Mouse (Mus musculus): ENCODE measurements at regions not wholly inside any gene's neighbourhood (a gene's known extent, or its start where the extent isn't known, plus 50 kb on each side); places are given as distances from the start of the nearest gene placed in this dataset.

- TF ChIP-seq CTCF (conservative IDR thresholded peaks at IDR 0.05; ENCODE audit: low read length), result no peak
- no peak for TF ChIP-seq NANOG (IDR thresholded peaks at IDR 0.05; ENCODE audit: borderline replicate concordance, low read length)
- no peak for TF ChIP-seq POU5F1 (IDR thresholded peaks at IDR 0.05; ENCODE audit: borderline replicate concordance, low read length)
Observed at GRCm38 (mm10) chr7:73594492-73595139, 53.0 kb upstream of the Chd2 start.
